Mouse (Mus musculus): ENCODE measurements around the gene Akap8l. TPM values are rescaled to one million over a fixed set of nuclear protein-coding genes. Genes with fewer than 3 reads are reported as not detected.

The Akap8l gene
- total RNA-seq, 2 experiments from 2014 or later = 57.4 to 57.8 TPM

DNA sequence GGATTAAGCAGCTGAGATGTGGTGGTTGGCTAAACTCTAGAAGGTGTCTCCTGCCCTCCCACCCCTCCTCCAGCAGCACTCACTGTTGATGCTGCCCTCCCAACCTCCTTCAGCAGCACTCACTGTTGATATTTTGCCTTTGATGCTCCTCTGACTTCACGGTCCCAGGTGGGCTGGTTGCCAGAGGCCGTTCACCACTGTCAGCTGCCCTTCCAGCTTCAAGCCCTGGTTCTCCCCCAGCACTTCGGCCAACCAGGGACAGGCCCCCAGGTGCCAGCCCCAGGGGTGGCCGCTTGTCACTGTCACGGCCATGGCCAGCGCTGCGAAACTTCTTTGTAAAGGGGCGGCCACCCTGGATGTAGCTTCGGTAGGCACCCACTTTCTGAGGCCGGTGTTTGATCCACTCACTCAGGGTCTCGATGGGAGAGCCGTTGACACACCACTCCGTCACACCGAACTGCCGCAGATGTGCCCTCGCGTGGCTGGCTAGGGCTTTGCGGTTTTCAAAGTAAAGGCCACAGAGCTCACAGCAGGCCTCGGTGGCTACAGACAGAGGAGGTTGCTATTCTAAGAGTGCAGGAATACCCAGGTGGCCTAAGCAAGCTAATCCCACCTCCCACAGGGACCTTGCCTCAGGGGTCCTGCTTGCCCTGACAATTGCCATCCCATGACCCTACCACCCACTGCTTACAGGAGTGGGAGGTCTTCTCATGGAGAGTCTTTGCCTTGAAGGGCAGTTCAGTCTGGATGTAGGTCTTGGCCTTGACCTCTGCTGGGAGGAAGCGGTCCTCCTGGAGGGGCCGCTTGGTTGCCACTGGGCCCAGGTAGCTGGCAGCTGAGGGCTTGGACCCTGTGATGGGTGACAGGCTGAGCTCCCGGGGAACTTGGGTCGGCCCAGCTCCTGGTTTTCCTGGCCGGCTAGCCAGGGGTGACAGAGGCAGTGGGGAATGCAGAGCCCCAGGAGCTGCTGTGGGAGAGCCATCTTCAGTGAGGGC lies 6.7 kb upstream of the Akap8l start:
- DNase-seq = no peak

DNA sequence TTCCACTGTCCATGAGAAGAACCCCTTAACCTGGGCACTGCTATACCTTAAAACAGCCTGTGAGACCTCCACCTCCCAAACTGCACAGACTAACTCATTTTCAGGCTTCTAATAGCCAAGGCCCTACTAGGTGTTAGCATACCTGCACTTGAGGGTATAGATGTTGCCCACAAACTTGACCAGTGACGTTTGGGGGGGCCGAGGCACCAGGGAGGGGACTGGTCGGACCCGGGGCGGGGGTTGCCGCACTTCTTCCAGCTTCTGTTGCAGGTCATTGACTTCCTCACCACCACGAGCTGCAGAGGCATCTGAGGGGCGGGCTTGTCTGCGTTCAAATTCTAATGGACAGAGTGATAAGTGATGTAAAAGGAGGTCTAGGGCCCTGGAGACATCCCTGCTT lies 5.9 kb upstream of the Akap8l start:
- DNase-seq = no peak

DNA sequence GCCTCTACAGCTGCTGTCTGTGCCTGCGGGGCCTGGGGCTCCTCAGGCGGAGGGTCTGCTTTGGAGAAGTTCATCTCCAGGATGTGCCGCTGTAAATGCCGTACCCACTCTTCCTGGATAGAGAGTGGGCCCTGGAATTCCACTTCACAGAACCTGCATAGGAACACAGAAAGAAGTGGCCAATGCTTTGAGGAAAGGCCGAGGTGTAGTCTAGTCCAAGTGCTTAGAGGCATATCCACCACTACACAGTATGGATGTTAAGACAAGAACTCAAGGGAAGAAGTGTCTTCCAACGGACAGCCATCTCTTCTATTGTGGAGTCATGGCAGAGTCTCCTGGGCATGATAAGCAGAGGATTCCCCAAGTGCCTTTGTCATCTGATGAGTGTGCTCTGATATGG lies 4.6 kb upstream of the Akap8l start:
- no peak for DNase-seq

DNA sequence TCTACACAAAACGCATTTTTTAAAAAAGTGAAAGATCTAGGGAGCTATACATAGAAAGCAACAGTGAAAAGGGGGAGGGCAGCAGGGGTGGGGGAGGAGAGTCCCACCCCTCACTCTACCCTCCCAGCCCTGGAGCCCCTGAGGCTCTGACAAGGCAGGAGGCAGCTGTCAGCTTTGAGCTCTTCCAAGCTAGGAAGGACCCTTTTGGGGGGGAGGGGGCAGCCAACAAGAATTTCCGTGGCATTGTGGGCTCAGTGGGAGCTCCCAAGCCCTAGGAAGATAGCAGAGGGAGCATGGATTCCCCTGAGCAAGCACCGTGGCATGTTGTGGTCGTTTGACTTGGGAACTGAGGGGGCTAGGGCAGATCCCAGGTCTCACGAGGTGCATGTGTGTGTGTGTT lies 3.8 kb upstream of the Akap8l start:
- no peak for DNase-seq

DNA sequence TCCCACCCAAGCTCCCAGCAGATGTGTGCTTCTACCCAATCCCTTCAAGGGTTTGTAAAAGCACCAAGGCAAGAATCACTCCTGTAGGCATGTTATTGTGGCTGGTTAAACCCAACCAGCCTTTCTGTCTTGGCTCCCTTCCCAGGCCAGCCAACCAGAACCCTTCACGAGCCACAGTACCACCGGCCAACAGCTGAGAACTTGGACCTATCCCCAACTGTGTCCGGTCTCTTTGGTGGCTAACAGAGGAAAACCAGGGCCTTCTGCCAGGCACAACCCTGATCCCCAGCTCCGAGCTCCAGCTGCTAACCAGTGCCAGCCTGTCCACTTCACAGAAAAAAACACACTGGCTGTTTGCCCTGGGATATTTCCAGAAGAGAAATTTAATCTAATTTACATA lies 3.3 kb upstream of the Akap8l start:
- peak; percentile 74 for DNase-seq

DNA sequence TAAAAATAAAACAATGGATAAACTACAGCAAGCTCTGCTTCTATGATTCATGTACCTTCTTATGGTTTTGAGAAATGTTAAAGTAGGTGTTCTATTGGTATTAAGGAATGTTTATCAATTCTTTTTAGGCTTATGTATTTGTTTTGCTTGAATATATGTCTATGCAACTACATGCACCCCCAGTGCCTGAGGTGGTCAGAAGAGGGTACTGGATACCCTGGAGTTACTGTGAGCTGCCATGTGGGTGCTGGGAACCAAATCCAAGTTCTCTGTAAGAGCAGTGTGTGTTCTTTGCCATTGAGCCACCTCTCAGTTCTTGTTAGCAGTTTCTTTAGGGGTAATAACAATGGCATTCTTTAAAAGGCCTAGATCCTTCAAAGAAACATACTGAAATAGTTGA lies 1.3 kb upstream of the Akap8l start:
- no peak for DNase-seq

DNA sequence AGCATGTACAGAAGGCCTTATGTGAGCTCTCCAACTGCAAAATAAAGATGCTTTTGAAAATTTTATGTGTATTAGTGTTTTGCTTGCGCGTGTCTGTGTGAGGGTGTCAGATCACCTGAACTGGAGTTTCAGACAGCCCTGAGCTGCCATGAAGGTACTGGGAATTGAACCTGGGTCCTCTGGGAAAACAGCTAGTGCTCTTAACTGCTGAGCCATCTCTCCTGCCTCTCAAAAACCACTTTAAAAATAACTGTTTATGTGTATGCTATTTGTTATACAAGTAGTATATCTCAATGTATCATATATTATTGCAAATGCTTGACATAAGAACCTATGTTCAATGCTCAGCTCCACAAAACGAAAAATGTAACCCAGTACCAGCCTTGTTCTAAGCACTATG lies 862 bp upstream of the Akap8l start:
- no peak for DNase-seq

DNA sequence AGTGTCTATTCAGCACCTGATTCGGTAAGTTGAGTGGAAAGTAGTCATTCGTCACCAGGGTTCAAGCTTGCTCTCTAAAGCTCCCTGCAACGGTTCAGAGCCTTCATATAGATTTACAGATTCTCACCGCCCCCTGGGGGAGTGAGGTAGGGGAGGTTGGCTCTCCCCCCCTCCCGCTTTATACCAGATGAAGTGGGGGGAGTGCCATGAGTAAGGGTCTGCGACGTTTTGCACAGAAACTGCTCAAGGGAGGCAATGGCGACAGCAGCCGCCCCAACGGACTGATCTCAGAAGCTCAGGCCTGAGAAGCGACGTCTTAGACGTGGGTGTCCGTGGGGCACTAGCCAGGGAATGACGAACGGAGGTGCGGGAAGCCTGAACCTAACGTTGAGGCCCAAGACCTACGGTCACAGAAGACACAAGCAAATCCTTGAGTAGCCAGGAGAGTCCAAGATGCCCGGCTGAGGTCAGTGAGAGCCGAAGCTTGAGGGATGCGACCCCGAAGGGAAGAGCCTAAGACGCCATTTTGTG lies 491 bp downstream of the Akap8l start:
- no peak for DNase-seq

DNA sequence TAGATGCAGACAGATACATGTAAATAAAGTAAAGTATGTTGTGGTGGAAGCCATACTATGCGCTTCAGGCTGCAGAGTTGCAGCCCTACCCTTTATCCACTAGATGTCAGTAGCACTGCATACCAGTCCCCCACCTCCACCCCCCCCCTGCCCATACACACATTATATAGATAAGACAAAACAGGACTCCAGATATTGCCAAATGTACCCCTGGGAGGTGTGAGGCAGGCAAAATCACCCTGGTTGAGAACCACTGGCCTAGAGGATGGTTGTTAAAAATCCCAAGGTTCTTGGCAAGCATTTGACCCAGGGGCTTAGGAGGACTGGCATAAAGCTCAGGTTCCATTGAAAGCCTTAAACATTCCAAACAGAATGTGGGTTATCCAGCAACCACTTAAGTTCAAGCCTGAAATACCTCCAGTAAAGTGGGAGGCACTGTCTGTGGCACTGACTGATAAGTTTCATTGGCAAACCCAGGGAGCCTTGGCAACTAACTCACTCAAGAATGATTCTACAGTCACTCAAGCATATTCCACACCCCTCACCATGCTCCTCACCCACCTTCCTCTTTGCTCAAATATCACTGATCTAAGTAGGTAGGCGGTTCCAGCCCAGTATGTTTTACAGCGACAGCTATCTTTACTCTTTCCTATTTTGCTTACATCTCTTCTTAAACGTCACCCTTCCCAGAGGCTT lies 1.2 kb downstream of the Akap8l start:
- DNase-seq = peak; percentile 34

DNA sequence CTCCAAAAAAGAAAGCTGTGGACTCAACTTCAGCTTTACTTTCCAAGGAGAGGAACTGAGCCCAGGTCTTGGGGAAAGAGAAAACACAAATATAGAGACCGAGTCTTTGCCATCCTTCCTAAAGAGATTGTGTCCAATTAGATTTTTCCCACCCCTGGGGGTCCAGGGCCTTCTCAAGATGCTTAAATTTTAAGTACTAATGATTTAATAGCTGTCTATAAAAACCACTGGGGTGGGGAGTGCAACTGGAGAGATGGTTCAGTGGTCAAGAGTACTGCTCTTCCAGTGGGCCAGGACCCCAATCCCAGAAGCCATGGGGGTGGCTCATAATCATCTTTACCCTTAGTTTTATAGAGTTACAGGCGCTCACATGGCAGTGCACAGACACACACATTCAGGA lies 2.0 kb downstream of the Akap8l start:
- DNase-seq = no peak

DNA sequence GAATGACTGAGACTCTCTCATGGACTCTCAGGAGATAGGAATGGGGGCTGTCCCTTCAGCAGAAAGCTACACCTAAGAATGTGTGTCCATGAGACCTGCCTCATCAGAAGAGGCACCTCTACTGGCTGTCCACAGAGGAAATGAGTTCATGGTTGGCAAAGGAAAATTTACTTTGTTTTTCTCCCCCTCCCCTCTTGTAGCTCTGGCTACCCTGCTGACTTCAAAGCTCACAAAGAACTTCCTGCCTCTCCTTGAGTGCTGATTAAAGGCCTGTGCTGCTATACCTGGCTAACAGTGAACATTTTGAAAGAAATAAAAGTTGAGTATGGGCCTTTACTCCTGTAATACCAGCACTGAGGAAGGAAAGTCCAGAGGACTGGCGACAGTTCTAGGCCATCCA lies 9.3 kb downstream of the Akap8l start:
- no peak for DNase-seq

DNA sequence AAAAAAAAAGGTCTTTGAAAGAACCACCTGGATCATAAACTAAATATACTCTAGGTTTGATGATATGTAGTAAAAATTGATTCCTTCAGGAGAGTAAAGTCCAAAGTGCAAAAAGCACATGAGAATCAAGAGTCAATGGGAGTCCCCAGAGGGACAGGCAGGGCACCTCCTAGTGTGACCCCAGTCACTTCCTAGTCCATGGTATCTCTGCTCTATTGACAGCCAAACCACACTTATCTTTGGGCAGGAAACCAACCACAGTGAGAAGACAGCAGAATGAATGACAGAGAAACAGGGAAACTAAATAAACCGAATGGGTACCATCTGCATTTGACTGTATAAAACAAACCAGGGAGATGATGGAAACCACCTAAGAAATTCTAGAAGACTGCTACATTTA lies 10.3 kb downstream of the Akap8l start:
- no peak for DNase-seq

DNA sequence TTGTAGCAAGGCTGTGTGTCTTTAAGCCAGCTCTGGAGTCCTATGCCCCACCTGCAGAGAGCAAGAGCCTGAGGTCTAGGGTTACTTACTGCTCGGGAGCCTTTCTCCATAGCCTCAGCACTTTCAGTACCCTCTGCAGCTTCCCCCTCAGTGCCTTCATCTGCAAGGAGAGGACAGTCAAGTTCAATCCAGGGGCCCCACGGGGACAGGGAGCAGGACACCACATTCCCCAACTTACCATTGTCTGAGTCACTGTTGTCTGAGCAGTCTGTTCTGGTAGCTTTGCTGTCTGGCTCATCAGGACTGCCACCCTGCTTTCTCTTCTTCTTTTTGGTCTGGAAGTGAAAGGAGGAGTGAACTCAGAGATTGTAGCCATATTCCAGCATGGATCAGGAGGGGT lies 14.5 kb downstream of the Akap8l start:
- DNase-seq = no peak

DNA sequence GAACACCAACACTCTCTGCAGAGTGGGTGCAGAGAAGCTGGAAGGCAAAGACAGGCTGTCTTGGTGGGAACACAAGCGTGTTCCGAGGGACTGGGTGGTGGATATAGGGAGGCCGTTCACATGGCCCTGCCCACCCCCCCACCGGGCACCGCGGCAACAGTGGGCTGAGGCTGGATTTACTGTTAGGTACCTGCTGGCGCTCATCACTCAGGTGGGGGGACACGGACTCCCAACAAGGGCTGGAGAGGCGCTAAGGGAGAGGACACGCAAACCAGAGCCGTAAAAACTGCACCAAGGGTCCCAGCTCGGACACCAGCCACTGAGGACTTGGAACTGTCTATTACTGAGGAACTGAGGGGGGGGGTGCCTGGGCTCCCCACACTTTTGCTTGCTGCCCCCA lies 15.5 kb downstream of the Akap8l start:
- DNase-seq = no peak

DNA sequence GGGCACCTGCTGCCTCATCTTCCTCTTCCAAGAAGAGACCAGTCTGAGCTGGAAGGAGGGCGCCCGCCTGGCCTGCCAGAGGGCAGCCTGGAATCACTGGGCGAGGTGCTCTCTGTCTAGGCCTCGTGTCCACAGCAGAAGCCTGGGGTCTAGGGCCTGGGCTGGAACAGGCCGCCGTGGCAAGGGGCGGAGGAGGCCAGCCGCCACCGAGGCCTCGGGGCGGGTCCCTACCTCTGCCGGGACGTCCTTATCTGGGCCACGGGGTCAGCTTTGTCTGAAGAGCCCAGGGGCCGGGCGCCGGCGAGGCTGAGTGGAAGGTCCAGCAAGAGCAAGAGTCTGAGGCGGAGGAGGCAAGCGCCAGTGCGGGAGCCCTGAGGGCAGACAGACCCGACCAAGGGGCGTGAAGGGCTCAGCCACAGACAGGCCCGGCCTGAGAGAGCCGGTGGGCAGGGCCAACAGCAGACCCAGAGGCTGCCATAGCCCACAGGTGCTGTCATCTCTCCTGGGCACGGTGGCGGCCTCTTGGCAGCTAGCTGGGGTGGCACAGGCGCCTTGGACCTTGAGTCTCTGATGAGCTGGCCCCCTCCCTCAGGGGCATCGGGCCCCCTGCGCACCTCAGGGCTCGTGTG lies 16.6 kb downstream of the Akap8l start:
- DNase-seq = no peak

DNA sequence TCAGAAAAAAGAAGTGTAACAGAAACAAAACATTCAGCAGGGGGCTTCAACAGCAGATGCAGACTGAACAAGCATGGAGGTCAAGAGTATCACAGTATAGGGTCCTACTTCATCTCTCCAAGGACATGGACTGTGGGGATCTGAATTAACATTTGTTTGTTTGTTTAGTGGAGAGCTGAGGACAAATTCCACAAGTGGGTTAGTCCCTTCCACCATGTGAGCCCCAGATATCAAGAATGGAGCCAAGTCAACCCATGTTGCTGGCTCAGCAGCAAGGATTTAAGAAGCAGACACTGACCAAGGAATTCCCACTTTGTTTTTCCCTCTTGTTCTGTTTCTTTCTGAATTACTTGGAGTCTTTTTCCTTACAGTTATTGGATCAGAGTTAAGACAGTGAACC lies 22.9 kb downstream of the Akap8l start:
- DNase-seq = no peak

DNA sequence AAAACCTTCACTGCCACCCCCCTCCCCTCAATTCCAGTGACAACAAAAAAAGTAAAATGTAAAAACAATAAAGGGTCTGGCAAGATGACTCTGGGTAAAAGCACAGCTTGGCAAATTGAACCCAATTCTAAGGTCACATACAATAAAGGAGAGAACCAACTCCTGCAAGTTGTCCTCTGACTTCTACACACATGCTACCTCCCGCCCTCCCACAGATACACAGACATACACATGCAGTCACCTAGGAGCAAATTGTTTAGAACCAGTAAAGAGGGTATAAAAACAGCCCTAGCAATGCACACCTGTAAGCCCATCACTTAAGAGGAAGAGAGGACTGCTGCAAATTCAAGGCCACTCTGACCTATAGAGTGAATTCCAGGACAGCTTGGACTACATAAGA lies 27.6 kb downstream of the Akap8l start:
- DNase-seq = no peak

DNA sequence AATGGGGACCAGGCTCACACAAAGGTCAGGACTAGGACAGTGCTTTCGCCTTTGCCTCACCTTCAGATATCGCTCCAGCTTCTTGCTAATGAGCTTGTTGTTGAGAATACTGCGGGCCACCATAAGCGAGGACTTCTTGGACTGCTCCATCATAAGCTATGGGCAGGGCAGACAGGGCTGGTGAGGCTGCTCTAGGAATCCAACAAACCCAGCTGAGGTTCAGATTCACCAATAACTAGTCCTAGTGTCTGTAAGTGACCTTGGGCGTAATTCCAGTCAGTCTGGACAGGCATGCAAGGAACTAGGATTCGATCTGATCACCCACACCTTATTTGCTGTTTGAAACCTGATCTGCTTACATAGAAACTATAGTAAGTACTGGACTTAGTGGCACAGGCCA lies 28.6 kb downstream of the Akap8l start:
- DNase-seq = peak; percentile 17

DNA sequence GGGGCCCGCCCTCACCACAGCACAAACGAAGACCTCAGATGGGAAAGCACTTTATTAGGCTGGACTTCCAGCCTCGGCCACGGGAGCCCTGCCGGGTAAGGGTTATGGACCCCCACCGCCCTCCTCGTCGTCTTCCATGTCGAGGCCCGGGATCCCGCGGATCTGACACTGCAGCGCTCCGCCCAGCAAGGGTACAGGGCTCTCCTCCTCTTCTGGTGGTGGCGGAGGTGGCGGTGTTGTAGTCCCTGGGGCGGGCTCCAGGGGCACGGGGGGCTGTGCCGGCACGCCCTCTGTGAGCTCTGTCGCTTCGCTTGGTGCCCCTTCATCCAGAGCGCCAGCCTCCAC lies 29.0 kb downstream of the Akap8l start:
- no peak for DNase-seq

DNA sequence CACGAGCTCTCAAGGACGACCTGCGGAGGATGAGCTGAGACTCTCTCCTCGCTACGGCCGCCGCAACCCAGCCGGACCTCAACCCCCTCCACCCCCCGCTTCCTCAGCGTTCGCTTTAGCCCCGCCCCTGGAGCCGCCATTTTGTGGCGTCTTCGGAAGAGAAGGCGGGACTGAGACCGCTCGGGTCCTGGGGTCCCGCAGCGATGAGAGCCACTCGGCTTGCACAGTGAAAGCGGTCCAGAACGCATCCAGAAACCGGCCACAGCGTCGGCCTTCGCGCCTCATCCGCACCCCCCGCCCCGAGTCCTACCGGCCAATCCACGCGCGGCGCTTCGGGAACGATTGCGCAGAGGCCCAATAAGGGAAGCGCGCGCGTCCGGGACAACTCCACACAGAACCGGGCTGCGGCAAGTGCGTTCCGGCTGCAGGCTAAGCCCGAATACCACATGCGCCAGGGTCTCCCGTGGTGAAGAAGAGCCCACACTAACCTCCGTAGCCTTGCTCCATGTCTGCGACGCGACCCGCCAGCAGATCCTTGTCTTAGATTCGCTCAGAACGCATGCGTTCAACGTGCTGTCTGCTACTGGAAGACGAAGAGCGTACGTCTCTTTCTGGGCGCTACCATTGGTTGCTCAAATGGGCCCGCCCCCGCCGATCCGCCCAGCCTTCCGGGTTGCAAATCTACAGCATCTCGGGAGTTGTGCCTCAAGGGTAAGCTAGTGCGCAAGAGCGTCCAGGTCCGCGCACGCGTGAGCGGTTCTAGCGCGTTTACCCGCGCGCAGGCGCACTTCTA lies 29.6 kb downstream of the Akap8l start, which contains the start of gene Akap8:
TSS of gene Akap8 (minus strand) at position 642 of the 793 bp plus-strand sequence.
- DNase-seq = peak; percentile 97

DNA sequence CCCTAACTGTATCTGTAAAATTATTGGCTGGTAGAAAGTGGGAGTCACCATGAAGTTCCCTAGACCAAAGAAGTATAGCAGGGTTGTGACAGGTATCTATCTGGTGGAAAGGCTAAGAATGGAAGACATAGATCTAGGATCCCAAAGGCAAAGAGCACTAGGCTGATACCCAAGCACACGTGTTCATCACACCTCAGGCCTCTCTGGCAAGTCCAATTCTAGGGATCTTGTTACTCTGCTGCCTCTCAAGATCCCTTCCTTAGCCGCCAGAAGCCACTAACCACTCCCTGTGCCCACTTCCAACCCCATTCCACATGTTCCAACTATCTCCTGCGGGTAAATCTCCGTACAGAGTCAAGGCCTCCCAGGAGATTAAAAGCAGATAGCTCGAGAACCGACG lies 30.5 kb downstream of the Akap8l start:
- DNase-seq = no peak

DNA sequence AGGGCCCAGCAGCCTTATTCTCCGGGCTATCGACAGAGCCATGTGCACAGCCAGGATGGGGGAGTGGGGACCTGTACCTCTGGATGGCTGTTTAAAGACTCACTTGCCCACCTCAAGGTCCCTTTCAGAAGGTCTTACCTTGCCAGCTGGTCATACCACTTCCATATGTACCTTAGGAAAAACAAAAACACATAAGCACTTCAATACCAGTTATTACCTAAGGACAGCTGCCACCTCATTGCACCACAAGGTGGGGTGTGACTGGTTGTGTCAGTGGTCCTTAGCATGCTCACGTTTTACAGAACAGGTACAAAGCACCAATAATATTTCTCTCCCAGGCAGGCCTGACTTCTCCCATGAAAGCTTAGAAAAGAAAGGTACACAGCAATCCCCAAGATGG lies 32.7 kb downstream of the Akap8l start:
- no peak for DNase-seq
